Mouse (Mus musculus) hindbrain, postnatal 0 days (tissue): ENCODE results near the gene Shroom3. TPM values are rescaled to one million over a fixed set of nuclear protein-coding genes. Genes with fewer than 3 reads are reported as not detected.
A peak's percentile ranks its signal among the peaks of the same experiment; 100 is the strongest.

Source experiments
- ATAC-seq: fragments of 200-750 bp; cut with Nextera tagmentation; 2 replicates; pipeline ENCODE4 v1.8.0; 2017; ENCODE audit warnings: mild to moderate bottlenecking, moderate TSS enrichment, moderate library complexity
- DNase-seq: peaks from one replicate; pipeline ENCODE4 v3.0.0-alpha.2; 2015; ENCODE audit warnings: low spot score
- H3K27ac ChIP-seq: fragments of 300-500 bp; sonication (generic); 2 replicates; pipeline ENCODE4 v1.5.1; 2014; ENCODE audit warnings: mild to moderate bottlenecking
- H3K27me3 ChIP-seq: fragments of 300-500 bp; sonication (generic); 2 replicates; pipeline ENCODE4 v1.6.1; 2014; ENCODE audit warnings: low read length, mixed read lengths; ENCODE audit not compliant: insufficient read depth
- H3K36me3 ChIP-seq: fragments of 300-500 bp; sonication (generic); 2 replicates; pipeline ENCODE4 v1.6.1; 2014; ENCODE audit warnings: low read length, mixed read lengths; ENCODE audit not compliant: insufficient read depth
- H3K4me1 ChIP-seq: fragments of 300-500 bp; sonication (generic); 2 replicates; pipeline ENCODE4 v1.6.1; 2014; ENCODE audit warnings: antibody characterized with exemption, low read length, mixed read lengths; ENCODE audit not compliant: insufficient read depth
- H3K4me2 ChIP-seq: fragments of 300-500 bp; sonication (generic); 2 replicates; pipeline ENCODE4 v1.6.1; 2014; ENCODE audit warnings: low read depth, mild to moderate bottlenecking, low read length, moderate library complexity, mixed read lengths
- H3K4me3 ChIP-seq: fragments of 300-500 bp; sonication (generic); 2 replicates; pipeline ENCODE4 v1.5.1; 2014; ENCODE audit warnings: low read length
- H3K9ac ChIP-seq: fragments of 300-500 bp; sonication (generic); replicated peaks from 2 replicates; pipeline ENCODE4 v1.6.1; 2014; ENCODE audit warnings: mild to moderate bottlenecking, low read length, moderate library complexity, mixed read lengths
- H3K9me3 ChIP-seq: fragments of 300-500 bp; sonication (generic); 2 replicates; pipeline ENCODE4 v1.6.1; 2016; ENCODE audit warnings: low read length, mixed read lengths
- CTCF ChIP-seq: IDR thresholded peaks from 2 replicates; pipeline ENCODE4 v1.5.1; 2016; ENCODE audit warnings: antibody characterized with exemption, control low read depth, low read depth
- WGBS: fragments of 180-500 bp; shearing (Covaris S2); extraction: QIAGEN DNeasy Blood & Tissue Kit; methylation state at CpG from one replicate; pipeline ENCODE4 v1.1.7; 2014; 5-methylcytosine and 5-hydroxymethylcytosine counted together
- polyA plus RNA-seq: library from polyadenylated mRNA; unstranded; fragments of >200 nt; fragmentation: Nextera tagmentation; extraction: Ambion mirVana; gene quantifications from 2 replicates; pipeline ENCODE4 v1.2.1, GENCODE M21; 2015
- total RNA-seq: library from RNA; depleted of rRNA; stranded (reverse); fragments of >200 nt; gene quantifications from 2 replicates; pipeline ENCODE4 v1.2.3, GENCODE M21; 2014

Gene Shroom3
- total and polyA plus RNA-seq, 2 experiments from 2014 or later = 1.1 to 9.7 TPM

- WGBS = 68% methylated on average over 8 of the region's 8 CpGs
These were observed 27.5 kb downstream of the Shroom3 start for GRCm38 (mm10) chr5:92710779-92711178.

GRCm38 (mm10) chr5:92711666-92712290 lies 28.5 kb downstream of the Shroom3 start:
- WGBS = 55% methylated on average over 5 of the region's 5 CpGs
- no peak for ATAC-seq
- no peaks in the 10 kb centered on the region for H3K4me1 ChIP-seq
- peak; percentile 10 for DNase-seq
- H3K27ac ChIP-seq = 0 out of 2 replicates have a peak overlapping the region, but pooled peaks have one; percentile 13
- no peaks in the 10 kb centered on the region for H3K36me3 ChIP-seq
- no peaks in the 10 kb centered on the region for H3K27me3 ChIP-seq
- no peak overlapping the region for H3K9ac ChIP-seq
- no peak overlapping the region for H3K4me3 ChIP-seq
- no peak for TF ChIP-seq CTCF
- H3K4me2 ChIP-seq = no peak overlapping the region
- no peaks in the 10 kb centered on the region for H3K9me3 ChIP-seq

More at GRCm38 (mm10) chr5:92710779-92711178, 27.5 kb downstream of the Shroom3 start:
- Histone ChIP-seq H3K9me3 (no peaks in the 10 kb centered on the region), H3K9ac (no peak overlapping the region), H3K27ac (no peak overlapping the region), H3K36me3 (no peaks in the 10 kb centered on the region), H3K4me1 (no peaks in the 10 kb centered on the region), H3K27me3 (no peaks in the 10 kb centered on the region), H3K4me2 (no peak overlapping the region), H3K4me3 (no peak overlapping the region)
- DNase-seq = no peak
- TF ChIP-seq CTCF = no peak
- peak; percentile 57; the same call in 1 of the 2 replicates for ATAC-seq

DNA sequence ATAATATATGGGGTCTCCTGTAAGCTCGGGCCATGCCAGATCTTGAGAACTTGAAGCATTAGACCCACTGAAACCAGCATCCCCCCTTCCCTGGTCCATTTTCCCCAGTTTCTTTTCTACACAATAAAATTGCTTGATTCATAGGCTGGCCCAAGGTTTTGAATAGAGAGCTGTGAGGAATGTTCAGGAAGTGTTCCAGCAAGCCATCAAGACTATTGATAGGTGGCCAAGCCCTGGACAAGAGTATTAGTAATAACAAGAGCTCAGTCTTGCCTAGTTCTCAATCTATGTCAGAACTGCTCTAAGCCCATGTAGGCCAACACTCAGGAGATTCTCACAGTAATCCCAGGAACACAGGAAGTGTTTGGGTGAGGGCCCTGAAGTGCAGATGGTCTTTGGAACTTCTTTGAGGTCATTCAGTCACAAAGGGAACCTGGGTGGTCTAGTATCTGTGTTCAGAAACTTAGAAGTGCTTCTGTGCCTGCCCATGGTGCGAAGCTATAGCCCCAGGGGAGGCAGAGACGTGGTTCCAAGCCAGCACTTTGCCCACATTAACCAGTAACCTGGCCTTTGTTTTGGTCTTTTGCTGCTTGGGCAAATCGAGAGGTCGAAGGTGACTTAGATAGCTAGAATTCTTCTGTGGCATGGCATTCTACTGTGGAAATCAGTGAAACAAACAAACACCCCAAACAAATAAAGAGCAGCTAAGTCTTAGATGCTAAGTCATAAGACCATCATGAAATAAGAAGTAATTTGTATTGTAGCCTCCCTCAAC lies 29.6 kb downstream of the Shroom3 start:
- Histone ChIP-seq H3K36me3 (no peaks in the 10 kb centered on the region), H3K27ac (no peak overlapping the region), H3K4me1 (no peaks in the 10 kb centered on the region), H3K9ac (no peak overlapping the region), H3K9me3 (no peaks in the 10 kb centered on the region), H3K4me2 (no peak overlapping the region), H3K4me3 (no peak overlapping the region), H3K27me3 (no peaks in the 10 kb centered on the region)
- ATAC-seq = 0 out of 2 replicates have a peak, but pooled peaks have one; percentile 29
- 74% methylated on average over 5 of the region's 5 CpGs for WGBS
- DNase-seq = peak; percentile 22
- TF ChIP-seq CTCF = no peak

- no peak overlapping the region for H3K4me2 ChIP-seq
- TF ChIP-seq CTCF = no peak
- H3K36me3 ChIP-seq = no peaks in the 10 kb centered on the region
- no peaks in the 10 kb centered on the region for H3K4me1 ChIP-seq
- H3K9ac ChIP-seq = no peak overlapping the region
- ATAC-seq (no peak), DNase-seq (no peak)
- no peak overlapping the region for H3K4me3 ChIP-seq
- 97% methylated on average over 2 of the region's 2 CpGs for WGBS
- no peaks in the 10 kb centered on the region for H3K27me3 ChIP-seq
- no peaks in the 10 kb centered on the region for H3K9me3 ChIP-seq
- H3K27ac ChIP-seq = no peak overlapping the region
These were observed 31.7 kb downstream of the Shroom3 start for GRCm38 (mm10) chr5:92714886-92715285.

DNA sequence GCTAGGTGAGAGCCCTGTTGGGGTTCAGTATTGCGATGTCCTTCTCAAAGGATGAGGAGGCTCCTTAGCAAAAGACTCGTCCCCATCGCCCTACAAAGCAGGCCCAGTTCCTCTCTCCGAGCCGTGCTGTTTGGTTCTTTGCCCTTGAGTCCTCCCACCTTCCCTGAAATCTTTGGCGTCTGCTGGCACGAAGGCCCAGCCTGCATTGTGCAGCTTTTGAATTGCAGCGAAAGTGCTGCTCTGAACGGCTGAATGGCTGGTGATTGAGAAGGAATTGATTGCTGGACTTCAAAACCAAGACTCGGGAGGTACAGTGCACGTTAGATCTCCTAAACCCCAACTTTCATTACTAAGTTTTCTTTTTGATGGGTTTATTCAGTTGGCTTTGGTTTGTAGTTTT lies 32.1 kb downstream of the Shroom3 start:
- ATAC-seq = no peak

DNA sequence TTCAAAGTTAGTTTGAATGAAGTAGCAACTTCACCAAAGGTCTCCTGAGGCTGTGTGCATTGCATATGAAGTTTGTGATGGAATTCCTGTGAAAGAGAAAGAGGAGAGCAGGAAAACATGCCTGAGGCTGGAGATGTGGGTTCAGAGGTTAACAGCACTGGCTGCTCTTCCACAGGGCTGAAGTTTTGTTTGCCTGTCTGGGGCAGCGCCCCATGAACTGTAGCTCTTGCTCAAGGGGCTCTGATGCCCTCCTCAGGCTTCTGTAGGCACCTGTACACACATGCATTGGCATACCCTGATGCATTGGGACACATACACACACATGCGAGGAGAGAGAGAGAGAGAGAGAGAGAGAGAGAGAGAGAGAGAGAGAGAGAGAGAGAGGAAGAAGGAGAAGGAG lies 32.7 kb downstream of the Shroom3 start:
- DNase-seq = no peak
- WGBS = 70% methylated on average over 2 of the region's 2 CpGs
- H3K9ac ChIP-seq = no peak overlapping the region
- H3K4me2 ChIP-seq = no peak overlapping the region
- no peaks in the 10 kb centered on the region for H3K36me3 ChIP-seq
- no peaks in the 10 kb centered on the region for H3K4me1 ChIP-seq
- H3K27ac ChIP-seq = no peak overlapping the region
- no peaks in the 10 kb centered on the region for H3K27me3 ChIP-seq
- no peak for TF ChIP-seq CTCF
- no peak overlapping the region for H3K4me3 ChIP-seq
- ATAC-seq = no peak
- no peaks in the 10 kb centered on the region for H3K9me3 ChIP-seq

More for the DNA sequence above, 32.1 kb downstream of the Shroom3 start:
- H3K27me3 ChIP-seq = no peaks in the 10 kb centered on the region
- no peak overlapping the region for H3K4me3 ChIP-seq
- H3K4me2 ChIP-seq = no peak overlapping the region
- no peak overlapping the region for H3K9ac ChIP-seq
- 31% methylated on average over 11 of the region's 11 CpGs for WGBS
- no peaks in the 10 kb centered on the region for H3K4me1 ChIP-seq
- H3K9me3 ChIP-seq = no peaks in the 10 kb centered on the region
- no peaks in the 10 kb centered on the region for H3K36me3 ChIP-seq
- no peak for TF ChIP-seq CTCF
- DNase-seq = peak; percentile 20
- H3K27ac ChIP-seq = no peak overlapping the region
